ENCODE assay signal across 19 mouse cellular contexts in genomic region chr12:51355296-51355695, GRCm38 (mm10). TPM values are rescaled to one million over a fixed set of nuclear protein-coding genes. Genes with fewer than 3 reads are reported as not detected.
DNase-seq lines count a peak whose midpoint lies in the region; ATAC-seq and TF ChIP-seq lines count a peak whose summit lies in the region.
"Had no signal": no experiment of that assay in that cellular context is flagged by ENCODE, and none has a peak within 500 bp of the region (broad histone marks: within the 10 kb centered on the region; RNA-seq: fewer than 3 reads in every experiment).

No protein-coding gene starts in this region.

- no peak overlapping the region for H3K4me3 ChIP-seq in lung, embryonic 14.5 days (ENCODE audit: low read depth, low read length)
- no peak overlapping the region for H3K4me3 ChIP-seq in lung, adult 2 months (replicated peaks; ENCODE audit: extremely low read depth, low read depth, low read length)
- H3K4me3 ChIP-seq: forebrain, embryonic 15.5 days; heart, embryonic 15.5 days; limb, embryonic 13.5 days; megakaryocyte, embryonic 14.5 days had no signal

- no peak overlapping the region for H3K9ac ChIP-seq in lung, embryonic 14.5 days
- H3K9ac ChIP-seq: forebrain, embryonic 15.5 days; heart, embryonic 15.5 days; limb, embryonic 13.5 days had no signal

- no peaks in the 10 kb centered on the region for H3K9me3 ChIP-seq in lung, embryonic 14.5 days (ENCODE audit: low read depth, low read length)
- H3K9me3 ChIP-seq: forebrain, embryonic 15.5 days; heart, embryonic 15.5 days; limb, embryonic 13.5 days; megakaryocyte, embryonic 14.5 days had no signal

- TF ChIP-seq POLR2A in lung, adult 2 months (IDR thresholded peaks at IDR 0.05; ENCODE audit: borderline replicate concordance, extremely low read depth, low read depth, low read length): no peak

- ATAC-seq in lung, embryonic 14.5 days (ENCODE audit: insufficient read depth): no peak
- ATAC-seq: forebrain, embryonic 15.5 days; hindbrain, embryonic 16.5 days; Patski had no signal

- no peak overlapping the region for H3K4me2 ChIP-seq in lung, embryonic 14.5 days
- H3K4me2 ChIP-seq: forebrain, embryonic 15.5 days; heart, embryonic 15.5 days; limb, embryonic 13.5 days had no signal

- 70% methylated on average over 8 of the region's 8 CpGs for WGBS in lung, embryonic 14.5 days
- WGBS in lung, adult 2 months: 32% methylated on average over 8 of the region's 8 CpGs

- peak; percentile 6 for DNase-seq in gastrocnemius, postnatal 10 days
- no peak for DNase-seq in gastrocnemius, postnatal 4 days (ENCODE audit: low spot score in 2 of 2)
- peak; percentile 40 for DNase-seq in lung, embryonic 14.5 days
- no peak for DNase-seq in lung, adult 2 months
- peak; percentile 10 for DNase-seq in adrenal gland, postnatal 14 days
- DNase-seq in splenic B cell, adult 2 months (ENCODE audit: low read depth, low spot score): peak; percentile 17
- DNase-seq in cerebellum, adult 9-10 months: no peak
- DNase-seq: gastrocnemius, postnatal 14 days; kidney, postnatal 14 days; layer of hippocampus, postnatal 36 days; lung, adult 18-20 months; right cerebral cortex, adult 18-20 months; thymus, postnatal 4 days had no signal

- H3K4me1 ChIP-seq in lung, embryonic 14.5 days (ENCODE audit: insufficient read depth): 0 out of 2 replicates have a peak, but pooled peaks cover 4% of the 10 kb centered on the region
- H3K4me1 ChIP-seq in lung, adult 2 months (ENCODE audit: control insufficient read depth, insufficient read depth, low read length): no peaks in the 10 kb centered on the region

- H3K36me3 ChIP-seq in lung, embryonic 14.5 days (ENCODE audit: insufficient read depth): peaks cover 78% of the 10 kb centered on the region
- H3K36me3 ChIP-seq in splenic B cell, adult 2 months (ENCODE audit: control insufficient read depth, insufficient read depth, low read length, poor library complexity, severe bottlenecking): peaks cover 5% of the 10 kb centered on the region; the same call in 1 of the 2 replicates

- no peak overlapping the region for H3K27ac ChIP-seq in lung, embryonic 14.5 days (ENCODE audit: low read depth)
- H3K27ac ChIP-seq: forebrain, embryonic 15.5 days; heart, embryonic 15.5 days; limb, embryonic 13.5 days had no signal

- no peaks in the 10 kb centered on the region for H3K27me3 ChIP-seq in lung, embryonic 14.5 days (ENCODE audit: insufficient read depth, low read length)
- H3K27me3 ChIP-seq in splenic B cell, adult 2 months (ENCODE audit: control insufficient read depth, insufficient read depth, low read length, poor library complexity, severe bottlenecking): no peaks in the 10 kb centered on the region
- H3K27me3 ChIP-seq: forebrain, embryonic 15.5 days; heart, embryonic 15.5 days; limb, embryonic 13.5 days; megakaryocyte, embryonic 14.5 days; Patski had no signal

- no peak for TF ChIP-seq CTCF in lung, embryonic 14.5 days (IDR thresholded peaks at IDR 0.05; ENCODE audit: low read depth)
- no peak for TF ChIP-seq CTCF in lung, adult 2 months (IDR thresholded peaks at IDR 0.05; ENCODE audit: insufficient read depth, low read length)

RNA-seq across cellular contexts. Expression of gene G2e3, which starts 7.4 kb away (rescaled TPM):
- total RNA-seq in gastrocnemius, postnatal 10 days (2021): 1 to 10 TPM; 5.8 to 7.7 TPM
- 10 to 100 TPM; 10.4 to 11.5 TPM for total RNA-seq in gastrocnemius, postnatal 4 days (2021)
- polyA plus RNA-seq in lung, embryonic 14.5 days (2014; fragmentation: Nextera tagmentation; extraction: Ambion mirVana): 40.5 and 41.5 TPM in 2 replicates
- polyA plus RNA-seq in lung, adult 2 months (2012; rRNA removed): 1.2 and 1.5 TPM in 2 replicates
- total RNA-seq in adrenal gland, postnatal 14 days (2021): 11.2 and 12.6 TPM in 2 replicates

RNA-seq across cellular contexts. Expression of gene Scfd1, which starts 22.0 kb away (rescaled TPM):
- total RNA-seq in gastrocnemius, postnatal 10 days (2021): 10 to 100 TPM; 30.7 to 30.9 TPM
- total RNA-seq in gastrocnemius, postnatal 4 days (2021): 10 to 100 TPM; 42.0 to 45.4 TPM
- 81.5 and 85.3 TPM in 2 replicates for polyA plus RNA-seq in lung, embryonic 14.5 days (2014; fragmentation: Nextera tagmentation; extraction: Ambion mirVana)
- polyA plus RNA-seq in lung, adult 2 months (2012; rRNA removed): 4.9 and 8.4 TPM in 2 replicates
- 58.0 and 63.3 TPM in 2 replicates for total RNA-seq in adrenal gland, postnatal 14 days (2021)

Comparison
In these comparisons a context has a peak if more than half of its experiments do, and no peak if none do; other contexts are left out.
1. DNase-seq: peak in gastrocnemius, postnatal 10 days (single experiment), lung, embryonic 14.5 days (single experiment), adrenal gland, postnatal 14 days (single experiment) and splenic B cell, adult 2 months (single experiment); none in gastrocnemius, postnatal 4 days (0 of 2), lung, adult 2 months (single experiment) and cerebellum, adult 9-10 months (single experiment).